Mouse (Mus musculus) spleen, postnatal 14 days (tissue): Measurements from ENCODE around the gene Vmn1r118.
"Not testable (repeated sequence)": the region's sequence is repeated elsewhere in the genome, so short reads cannot be mapped to it uniquely, and the experiment has no call there.

Experiments
- DNase-seq, 2 experiments: peaks; one replicate each; pipeline ENCODE4 v3.0.0; 2021 to 2022; ENCODE audit warnings: low spot score in 2 of 2

Vmn1r118 gene

DNA sequence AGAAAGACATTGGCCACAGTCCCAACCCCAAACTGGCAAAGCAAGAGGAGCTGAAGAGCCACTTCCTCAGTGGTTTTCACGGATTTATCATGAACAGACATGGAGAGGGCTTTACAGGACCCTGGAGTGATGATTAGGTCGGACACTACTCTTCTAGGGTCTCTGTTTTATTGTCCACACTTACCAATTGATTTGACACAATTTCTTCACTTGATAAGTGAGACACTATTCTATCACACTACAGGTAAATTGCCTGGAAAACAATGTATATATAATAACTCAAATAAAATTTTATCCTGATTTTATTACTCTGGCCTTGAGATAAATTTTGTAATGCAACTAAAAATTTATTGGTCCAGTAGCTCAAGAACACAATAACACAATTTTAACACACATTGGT, at the start of gene Vmn1r118:
Gene Vmn1r118, minus strand, starts transcription at position 101 of the 400 bp plus-strand sequence.
- not testable (repeated sequence) for DNase-seq

DNA sequence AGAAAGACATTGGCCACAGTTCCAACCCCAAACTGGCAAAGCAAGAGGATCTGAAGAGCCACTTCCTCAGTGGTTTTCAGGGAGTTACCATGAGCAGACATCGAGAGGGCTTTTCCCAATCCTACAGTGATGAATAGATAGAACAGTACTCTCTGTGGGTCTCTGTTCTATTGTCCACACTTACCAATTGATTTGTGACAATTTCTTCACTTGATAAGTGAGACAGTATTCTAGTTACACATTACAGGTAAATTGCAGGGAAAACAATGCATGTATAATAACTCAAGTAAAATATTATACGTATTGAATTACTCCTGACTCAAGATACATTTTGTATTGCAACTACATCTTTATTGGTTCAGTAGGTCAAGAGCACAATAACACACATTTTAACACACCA, 28.1 kb downstream of the Vmn1r118 start, which contains the start of gene Vmn1r117:
Gene Vmn1r117, minus strand, starts transcription at position 101 of the 400 bp plus-strand sequence.
- not testable (repeated sequence) for DNase-seq

DNA sequence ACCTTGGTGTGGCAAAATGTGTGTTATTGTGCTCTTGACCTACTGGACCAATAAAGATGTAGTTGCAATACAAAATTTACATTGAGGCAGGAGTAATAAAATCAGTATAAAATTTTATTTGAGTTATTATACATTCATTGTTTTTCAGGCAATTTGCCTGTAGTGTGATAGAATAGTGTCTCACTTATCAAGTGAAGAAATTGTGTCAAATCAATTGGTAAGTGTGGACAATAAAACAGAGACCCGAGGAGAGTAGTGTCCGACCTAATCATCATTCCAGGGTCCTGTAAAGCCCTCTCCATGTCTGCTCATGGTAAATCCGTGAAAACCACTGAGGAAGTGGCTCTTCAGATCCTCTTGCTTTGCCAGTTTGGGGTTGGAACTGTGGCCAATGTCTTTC, 40.2 kb downstream of the Vmn1r118 start, which contains the start of gene Vmn1r116:
Gene Vmn1r116, plus strand, starts transcription at position 301 of the 400 bp plus-strand sequence.
- DNase-seq = not testable (repeated sequence)
